Mouse (Mus musculus) heart, embryonic 12.5 days (tissue): ENCODE data around the gene Oog1. TPM values are rescaled to one million over a fixed set of nuclear protein-coding genes. Genes with fewer than 3 reads are reported as not detected.
"Not testable (repeated sequence)": the region's sequence is repeated elsewhere in the genome, so short reads cannot be mapped to it uniquely, and the experiment has no call there.

Experiments
- ATAC-seq: fragments of 200-750 bp; cut with Nextera tagmentation; 2 replicates; pipeline ENCODE4 v1.8.0; 2017; ENCODE audit warnings: moderate TSS enrichment, moderate library complexity; ENCODE audit not compliant: insufficient number of reproducible peaks, low FRiP score
- H3K27ac ChIP-seq: fragments of 300-500 bp; sonication (generic); 2 replicates; pipeline ENCODE4 v1.5.1; 2016; ENCODE audit warnings: mild to moderate bottlenecking, moderate library complexity; ENCODE audit not compliant: poor library complexity, severe bottlenecking
- H3K27me3 ChIP-seq: fragments of 300-500 bp; sonication (generic); replicated peaks from 2 replicates; pipeline ENCODE4 v1.6.1; 2016; ENCODE audit warnings: mild to moderate bottlenecking, moderate library complexity
- H3K36me3 ChIP-seq: fragments of 300-500 bp; sonication (generic); 2 replicates; pipeline ENCODE4 v1.6.1; 2016; ENCODE audit warnings: mild to moderate bottlenecking, moderate library complexity
- H3K4me1 ChIP-seq: fragments of 300-500 bp; sonication (generic); replicated peaks from 2 replicates; pipeline ENCODE4 v1.6.1; 2016; ENCODE audit warnings: mild to moderate bottlenecking
- H3K4me2 ChIP-seq: fragments of 300-500 bp; sonication (generic); 2 replicates; pipeline ENCODE4 v1.6.1; 2016; ENCODE audit warnings: mild to moderate bottlenecking, moderate library complexity
- H3K4me3 ChIP-seq: fragments of 300-500 bp; sonication (generic); 2 replicates; pipeline ENCODE4 v1.5.1; 2016; ENCODE audit warnings: mild to moderate bottlenecking
- H3K9ac ChIP-seq: fragments of 300-500 bp; sonication (generic); 2 replicates; pipeline ENCODE4 v1.6.1; 2016; ENCODE audit warnings: mild to moderate bottlenecking, moderate library complexity
- H3K9me3 ChIP-seq: fragments of 300-500 bp; sonication (generic); replicated peaks from 2 replicates; pipeline ENCODE4 v1.6.1; 2016; ENCODE audit warnings: mild to moderate bottlenecking, moderate library complexity
- WGBS: fragments of 180-500 bp; shearing (Covaris S2); methylation state at CpG from one replicate; pipeline ENCODE4 v1.1.7; 2016; 5-methylcytosine and 5-hydroxymethylcytosine counted together
- polyA plus RNA-seq: library from polyadenylated mRNA; unstranded; fragments of >200 nt; fragmentation: Nextera tagmentation; extraction: Ambion mirVana; gene quantifications from 2 replicates; pipeline ENCODE4 v1.2.1, GENCODE M21; 2016

The Oog1 gene
- polyA plus RNA-seq = not detected in 2 replicates

DNA sequence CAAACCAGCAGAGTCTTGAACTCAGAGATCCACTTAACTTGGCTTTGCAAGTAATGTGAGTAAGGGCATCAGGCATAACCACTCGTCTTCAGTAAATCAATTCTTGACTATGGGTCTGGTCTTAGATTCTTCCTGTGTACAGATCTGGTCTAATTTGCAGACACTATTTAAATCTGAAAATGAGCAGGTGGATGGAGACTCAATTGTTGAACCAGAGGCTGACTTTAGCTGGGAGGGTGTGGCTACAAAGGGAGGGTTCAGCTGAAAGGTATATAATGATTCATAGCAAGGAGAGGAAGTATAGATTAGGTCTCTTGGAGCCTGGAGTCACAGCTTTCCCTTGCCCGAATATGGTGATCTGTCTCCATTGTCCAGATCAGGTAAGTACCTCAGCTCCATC is at the start of gene Oog1:
Oog1 (plus strand) TSS at position 301 of the 400 bp plus-strand sequence.
- ATAC-seq, H3K9ac ChIP-seq, H3K36me3 ChIP-seq, H3K4me3 ChIP-seq, H3K4me2 ChIP-seq, H3K4me1 ChIP-seq, H3K9me3 ChIP-seq, H3K27me3 ChIP-seq, H3K27ac ChIP-seq: not testable (repeated sequence)
- 66% methylated on average over 1 of the region's 2 CpGs for WGBS

DNA sequence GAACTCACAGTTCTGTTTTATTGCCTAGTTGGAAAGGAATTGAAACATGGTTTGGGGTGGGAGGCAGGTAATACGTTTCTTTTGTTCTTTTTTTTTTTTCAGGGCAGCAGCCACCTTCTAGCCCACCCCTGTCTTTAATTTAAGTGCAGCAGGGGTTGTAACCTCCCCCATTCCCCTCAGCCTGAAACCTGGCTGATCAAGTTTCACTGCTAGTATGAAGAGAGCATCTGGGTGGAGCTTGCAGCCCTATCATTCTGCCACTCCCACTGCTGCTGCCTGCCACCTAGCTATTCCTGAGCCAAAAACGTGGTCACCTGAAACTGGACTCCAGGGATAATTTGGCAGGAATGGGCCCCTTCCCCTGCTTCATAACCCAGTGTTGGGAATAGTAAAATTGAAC is 1.1 kb upstream of the Oog1 start:
- not testable (repeated sequence) for H3K36me3 ChIP-seq, H3K4me2 ChIP-seq, H3K27ac ChIP-seq, H3K9me3 ChIP-seq, H3K9ac ChIP-seq, H3K4me1 ChIP-seq, H3K27me3 ChIP-seq, H3K4me3 ChIP-seq, ATAC-seq
- 11% methylated on average over 2 of the region's 2 CpGs for WGBS

GRCm38 (mm10) chr12:87618569-87618968 is 16.1 kb downstream of the Oog1 start, which contains the start of gene Gm4027:
Gm4027 (plus strand) TSS chr12:87618869.
- not testable (repeated sequence) for H3K4me1 ChIP-seq, H3K9ac ChIP-seq, H3K27me3 ChIP-seq, ATAC-seq, H3K4me2 ChIP-seq, H3K4me3 ChIP-seq, H3K9me3 ChIP-seq, H3K27ac ChIP-seq, H3K36me3 ChIP-seq
- WGBS = 79% methylated on average over 6 of the region's 7 CpGs

- WGBS = 68% methylated on average over 2 of the region's 2 CpGs
- ATAC-seq = not testable (repeated sequence)
Observed at GRCm38 (mm10) chr12:87644520-87644919, 42.0 kb downstream of the Oog1 start, which contains the start of gene Gm16381. Gm16381 (minus strand) TSS chr12:87644620.

GRCm38 (mm10) chr12:87652916-87653703 is 50.6 kb downstream of the Oog1 start:
- not testable (repeated sequence) for H3K9me3 ChIP-seq, H3K4me2 ChIP-seq, H3K4me3 ChIP-seq, H3K27ac ChIP-seq, ATAC-seq, H3K4me1 ChIP-seq, H3K9ac ChIP-seq, H3K36me3 ChIP-seq, H3K27me3 ChIP-seq
- 52% methylated on average over 2 of the region's 4 CpGs for WGBS

More at GRCm38 (mm10) chr12:87644520-87644919, 42.0 kb downstream of the Oog1 start, which contains the start of gene Gm16381:
- H3K9me3 ChIP-seq, H3K36me3 ChIP-seq, H3K27ac ChIP-seq, H3K4me3 ChIP-seq, H3K27me3 ChIP-seq, H3K9ac ChIP-seq, H3K4me2 ChIP-seq, H3K4me1 ChIP-seq: not testable (repeated sequence)

Other genes with a start within 250 kb of the Oog1 start
- gene Sptlc2, start 214.3 kb upstream of the Oog1 start, polyA plus RNA-seq = 73.3 and 76.4 TPM in 2 replicates
- gene Slirp, start 158.8 kb upstream of the Oog1 start, polyA plus RNA-seq = 249 and 268 TPM in 2 replicates
- gene Alkbh1, start 158.7 kb upstream of the Oog1 start, polyA plus RNA-seq = 36.6 and 40.0 TPM in 2 replicates
- gene Snw1, start 130.4 kb upstream of the Oog1 start, polyA plus RNA-seq = 85.7 and 86.1 TPM in 2 replicates
- not detected in 2 replicates for gene Gm5788, start 108.0 kb upstream of the Oog1 start, polyA plus RNA-seq
- gene Gm8300, start 88.4 kb upstream of the Oog1 start, polyA plus RNA-seq = not detected in 2 replicates
- gene Gm4027, start 16.2 kb downstream of the Oog1 start, polyA plus RNA-seq = not detected in 2 replicates
- gene Gm16381, start 41.9 kb downstream of the Oog1 start, polyA plus RNA-seq = not detected in 2 replicates
- not detected in 2 replicates for gene Gm21319, start 173.1 kb downstream of the Oog1 start, polyA plus RNA-seq
- not detected in 2 replicates for gene Gm21936, start 192.8 kb downstream of the Oog1 start, polyA plus RNA-seq
- not detected in 2 replicates for gene BB287469, start 213.9 kb downstream of the Oog1 start, polyA plus RNA-seq
- not detected in 2 replicates for gene Gm2001, start 239.7 kb downstream of the Oog1 start, polyA plus RNA-seq